Mouse (Mus musculus): ENCODE data around the gene Gkap1. TPM values are rescaled to one million over a fixed set of nuclear protein-coding genes. Genes with fewer than 3 reads are reported as not detected.
A peak's percentile ranks its signal among the peaks of the same experiment; 100 is the strongest.

Gkap1 gene
- polyA plus RNA-seq, 1 experiment from 2014 or later: 19.2 TPM

DNA sequence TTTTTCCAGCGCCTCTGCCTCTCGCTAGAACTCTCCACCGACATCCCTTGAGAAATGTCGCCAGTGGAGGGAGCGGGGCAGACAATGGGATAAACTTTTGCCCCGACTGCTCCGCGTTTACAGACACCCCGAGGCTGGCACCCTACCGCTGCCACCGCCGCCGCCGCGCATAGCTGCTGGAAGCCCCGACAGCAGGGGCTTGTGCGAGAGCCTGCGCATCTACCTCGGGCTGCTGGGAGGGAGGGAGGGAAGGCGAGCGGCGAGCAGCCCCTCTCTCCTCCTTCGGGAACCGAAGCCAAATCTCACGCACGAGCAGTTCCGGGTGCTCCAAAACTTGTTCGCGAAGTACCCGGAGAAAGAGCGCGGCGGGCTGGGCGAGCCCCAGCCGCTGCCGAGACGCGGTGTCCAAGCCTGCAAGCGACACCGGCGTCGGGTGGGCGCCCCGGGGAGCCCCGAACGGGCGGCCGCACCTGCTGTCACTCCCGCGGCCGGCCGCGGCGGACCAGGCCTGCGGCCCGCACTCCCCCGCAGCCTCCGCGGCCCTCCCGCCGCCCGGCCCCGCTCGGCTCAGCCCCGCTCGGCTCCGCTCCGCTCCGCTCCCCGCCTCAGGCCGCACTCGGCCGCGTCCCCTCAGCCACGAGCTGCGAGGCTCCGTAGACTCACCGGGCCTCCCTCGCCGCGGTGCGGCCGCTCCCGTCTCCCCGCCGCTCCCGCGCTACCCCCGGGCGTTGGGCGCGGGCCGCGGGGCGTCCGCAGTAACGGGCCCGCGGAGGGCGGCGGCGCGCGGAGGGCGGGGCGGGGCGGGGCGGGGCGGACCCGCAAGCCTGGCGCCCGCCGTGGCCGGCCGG is 1.9 kb downstream of the Gkap1 start:
- Histone ChIP-seq H3K4me2 (peak overlapping the region; percentile 84), H3K4me3 (ENCODE audit: low read depth, low read length) (peak overlapping the region; percentile 82), H3K27ac (ENCODE audit: low read depth) (peak overlapping the region; percentile 72), H3K27me3 (ENCODE audit: insufficient read depth, low read length) (0 out of 2 replicates have a peak, but pooled peaks cover 8% of the 10 kb centered on the region), H3K9ac (peak overlapping the region; percentile 76), H3K36me3 (ENCODE audit: insufficient read depth) (no peaks in the 10 kb centered on the region), H3K9me3 (ENCODE audit: low read depth, low read length) (no peaks in the 10 kb centered on the region), H3K4me1 (ENCODE audit: insufficient read depth) (peaks cover 2% of the 10 kb centered on the region; the same call in 1 of the 2 replicates)
- under 1% methylated on average over 58 of the region's 115 CpGs for WGBS
- no peak for TF ChIP-seq CTCF (IDR thresholded peaks at IDR 0.05; ENCODE audit: low read depth)
- ATAC-seq (ENCODE audit: insufficient read depth) (peak; percentile 72), DNase-seq (peak; percentile 63)

- Histone ChIP-seq H3K9ac (no peak overlapping the region), H3K9me3 (ENCODE audit: low read depth, low read length) (no peaks in the 10 kb centered on the region), H3K36me3 (ENCODE audit: insufficient read depth) (peaks cover 12% of the 10 kb centered on the region; the same call in 1 of the 2 replicates), H3K4me2 (no peak overlapping the region), H3K27ac (ENCODE audit: low read depth) (no peak overlapping the region), H3K4me1 (ENCODE audit: insufficient read depth) (no peaks in the 10 kb centered on the region), H3K4me3 (ENCODE audit: low read depth, low read length) (no peak overlapping the region), H3K27me3 (ENCODE audit: insufficient read depth, low read length) (no peaks in the 10 kb centered on the region)
- no peak for TF ChIP-seq CTCF (IDR thresholded peaks at IDR 0.05; ENCODE audit: low read depth)
- DNase-seq (no peak), ATAC-seq (ENCODE audit: insufficient read depth) (no peak)
- 68% methylated on average over 3 of the region's 3 CpGs for WGBS
Observed at GRCm38 (mm10) chr13:58266864-58267263, 8.6 kb downstream of the Gkap1 start.

- 86% methylated on average over 8 of the region's 8 CpGs for WGBS
- ATAC-seq (ENCODE audit: insufficient read depth): no peak
- no peaks in the 10 kb centered on the region for H3K4me1 ChIP-seq (ENCODE audit: insufficient read depth)
Observed at GRCm38 (mm10) chr13:58263546-58263945, 12.0 kb downstream of the Gkap1 start.

DNA sequence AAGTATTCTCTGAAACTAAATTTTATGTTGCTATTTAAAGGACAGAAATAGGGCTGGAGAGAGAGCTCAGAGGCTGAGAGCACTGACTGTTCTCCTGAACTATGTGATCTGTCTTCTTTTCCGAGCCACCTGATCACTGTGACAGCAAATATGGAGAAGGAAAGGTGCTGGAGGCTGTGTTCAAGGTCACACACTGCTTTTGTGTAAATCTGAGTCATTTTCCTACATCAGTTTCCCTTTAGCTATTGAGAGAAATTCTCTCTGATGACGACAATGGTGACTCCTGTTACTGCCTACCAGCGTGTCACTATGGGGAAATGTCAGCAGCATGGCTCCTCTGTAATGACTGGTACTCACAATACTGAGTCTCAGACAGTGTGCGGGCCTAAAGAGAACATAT is 13.8 kb downstream of the Gkap1 start:
- 83% methylated on average over 4 of the region's 4 CpGs for WGBS
- TF ChIP-seq CTCF (IDR thresholded peaks at IDR 0.05; ENCODE audit: low read depth): no peak
- H3K4me2 ChIP-seq: no peak overlapping the region
- no peak for DNase-seq
- no peaks in the 10 kb centered on the region for H3K9me3 ChIP-seq (ENCODE audit: low read depth, low read length)
- no peaks in the 10 kb centered on the region for H3K4me1 ChIP-seq (ENCODE audit: insufficient read depth)
- H3K27me3 ChIP-seq (ENCODE audit: insufficient read depth, low read length): no peaks in the 10 kb centered on the region
- no peak overlapping the region for H3K4me3 ChIP-seq (ENCODE audit: low read depth, low read length)
- H3K36me3 ChIP-seq (ENCODE audit: insufficient read depth): peaks cover 15% of the 10 kb centered on the region; the same call in 1 of the 2 replicates
- H3K9ac ChIP-seq: no peak overlapping the region
- H3K27ac ChIP-seq (ENCODE audit: low read depth): no peak overlapping the region
- ATAC-seq (ENCODE audit: insufficient read depth): no peak

More at GRCm38 (mm10) chr13:58263546-58263945, 12.0 kb downstream of the Gkap1 start:
- H3K4me3 ChIP-seq (ENCODE audit: low read depth, low read length): no peak overlapping the region
- H3K27me3 ChIP-seq (ENCODE audit: insufficient read depth, low read length): no peaks in the 10 kb centered on the region
- DNase-seq: no peak
- no peak overlapping the region for H3K9ac ChIP-seq
- no peaks in the 10 kb centered on the region for H3K9me3 ChIP-seq (ENCODE audit: low read depth, low read length)
- peaks cover 15% of the 10 kb centered on the region; the same call in 1 of the 2 replicates for H3K36me3 ChIP-seq (ENCODE audit: insufficient read depth)
- TF ChIP-seq CTCF (IDR thresholded peaks at IDR 0.05; ENCODE audit: low read depth): no peak
- H3K4me2 ChIP-seq: no peak overlapping the region
- H3K27ac ChIP-seq (ENCODE audit: low read depth): no peak overlapping the region

GRCm38 (mm10) chr13:58253268-58253667 is 22.2 kb downstream of the Gkap1 start:
- H3K27me3 ChIP-seq (ENCODE audit: insufficient read depth, low read length): no peaks in the 10 kb centered on the region
- 86% methylated on average over 1 of the region's 1 CpGs for WGBS
- ATAC-seq (ENCODE audit: insufficient read depth) (no peak), DNase-seq (no peak)
- H3K9me3 ChIP-seq (ENCODE audit: low read depth, low read length): no peaks in the 10 kb centered on the region
- no peak overlapping the region for H3K4me2 ChIP-seq
- peaks cover 12% of the 10 kb centered on the region for H3K36me3 ChIP-seq (ENCODE audit: insufficient read depth)
- no peak overlapping the region for H3K9ac ChIP-seq
- no peak overlapping the region for H3K27ac ChIP-seq (ENCODE audit: low read depth)
- H3K4me1 ChIP-seq (ENCODE audit: insufficient read depth): no peaks in the 10 kb centered on the region
- TF ChIP-seq CTCF (IDR thresholded peaks at IDR 0.05; ENCODE audit: low read depth): peak; percentile 36
- no peak overlapping the region for H3K4me3 ChIP-seq (ENCODE audit: low read depth, low read length)

- Histone ChIP-seq H3K36me3 (ENCODE audit: insufficient read depth) (peaks cover 12% of the 10 kb centered on the region), H3K9ac (no peak overlapping the region), H3K27ac (ENCODE audit: low read depth) (no peak overlapping the region), H3K4me2 (no peak overlapping the region), H3K27me3 (ENCODE audit: insufficient read depth, low read length) (no peaks in the 10 kb centered on the region), H3K4me3 (ENCODE audit: low read depth, low read length) (no peak overlapping the region), H3K9me3 (ENCODE audit: low read depth, low read length) (no peaks in the 10 kb centered on the region), H3K4me1 (ENCODE audit: insufficient read depth) (no peaks in the 10 kb centered on the region)
- DNase-seq: no peak
- 83% methylated on average over 5 of the region's 5 CpGs for WGBS
- TF ChIP-seq CTCF (IDR thresholded peaks at IDR 0.05; ENCODE audit: low read depth): no peak
- ATAC-seq (ENCODE audit: insufficient read depth): no peak
Observed at GRCm38 (mm10) chr13:58248957-58249356, 26.5 kb downstream of the Gkap1 start.

DNA sequence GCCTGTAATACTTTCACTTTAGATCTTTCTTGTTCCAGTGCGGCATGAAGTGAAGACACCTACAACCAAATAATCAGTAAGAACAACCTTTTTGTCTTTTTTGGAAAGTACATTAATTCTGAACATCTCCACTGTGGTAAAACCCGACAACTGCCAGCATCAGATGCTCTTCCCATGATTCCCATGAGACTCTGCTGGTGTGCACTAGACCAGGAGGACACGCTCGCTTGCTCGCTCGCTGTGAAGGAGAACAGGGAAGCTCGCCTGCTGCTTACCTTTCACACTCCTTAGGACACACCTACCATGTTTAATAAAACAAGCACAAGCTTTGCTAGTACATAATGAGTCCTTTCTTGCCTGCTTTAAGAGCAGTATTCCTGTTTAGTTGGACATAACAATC is 39.0 kb downstream of the Gkap1 start:
- no peaks in the 10 kb centered on the region for H3K9me3 ChIP-seq (ENCODE audit: low read depth, low read length)
- no peak overlapping the region for H3K4me3 ChIP-seq (ENCODE audit: low read depth, low read length)
- ATAC-seq (ENCODE audit: insufficient read depth) (no peak), DNase-seq (no peak)
- H3K4me2 ChIP-seq: no peak overlapping the region
- TF ChIP-seq CTCF (IDR thresholded peaks at IDR 0.05; ENCODE audit: low read depth): no peak
- 0 out of 2 replicates have a peak, but pooled peaks cover 5% of the 10 kb centered on the region for H3K36me3 ChIP-seq (ENCODE audit: insufficient read depth)
- H3K9ac ChIP-seq: no peak overlapping the region
- H3K27ac ChIP-seq (ENCODE audit: low read depth): no peak overlapping the region
- no peaks in the 10 kb centered on the region for H3K4me1 ChIP-seq (ENCODE audit: insufficient read depth)
- no peaks in the 10 kb centered on the region for H3K27me3 ChIP-seq (ENCODE audit: insufficient read depth, low read length)
- 91% methylated on average over 7 of the region's 7 CpGs for WGBS

Measured in lung, embryonic 14.5 days (tissue).